Mouse (Mus musculus) layer of hippocampus, postnatal 10 days (tissue): ENCODE data around the gene Gucd1. TPM values are rescaled to one million over a fixed set of nuclear protein-coding genes. Genes with fewer than 3 reads are reported as not detected.
A peak's percentile ranks its signal among the peaks of the same experiment; 100 is the strongest.

Experiments
- DNase-seq, 2 experiments: peaks; one replicate each; pipeline ENCODE4 v3.0.0; 2021; ENCODE audit warnings: low spot score in 2 of 2
- total RNA-seq, 2 experiments: library from RNA; stranded (reverse); gene quantifications; 2 replicates each; pipeline ENCODE4 v1.2.3; 2021

The Gucd1 gene
- total RNA-seq, 2 experiments from 2014 or later, result 19.4 to 23.7 TPM

DNA sequence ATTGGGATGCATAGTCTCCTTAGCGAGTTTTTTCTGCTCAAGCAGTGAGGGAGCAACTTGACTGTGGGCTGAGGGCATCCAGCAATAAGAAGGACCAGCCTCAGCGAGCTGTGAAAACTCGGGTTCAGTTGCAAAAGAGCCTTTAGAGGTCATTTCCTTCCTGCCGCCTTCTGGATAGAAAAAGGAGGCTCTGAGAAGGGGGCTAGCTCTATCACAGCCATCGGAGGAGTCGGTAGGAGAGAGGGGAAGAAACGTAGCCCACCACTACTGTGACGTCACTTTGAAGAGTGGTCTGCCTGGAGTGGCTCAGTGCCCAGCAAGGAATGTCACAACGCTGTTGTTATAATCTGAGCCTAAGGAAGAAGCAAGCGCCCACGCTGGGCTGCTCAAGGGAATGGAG lies 190.7 kb downstream of the Gucd1 start:
- no peak for DNase-seq

DNA sequence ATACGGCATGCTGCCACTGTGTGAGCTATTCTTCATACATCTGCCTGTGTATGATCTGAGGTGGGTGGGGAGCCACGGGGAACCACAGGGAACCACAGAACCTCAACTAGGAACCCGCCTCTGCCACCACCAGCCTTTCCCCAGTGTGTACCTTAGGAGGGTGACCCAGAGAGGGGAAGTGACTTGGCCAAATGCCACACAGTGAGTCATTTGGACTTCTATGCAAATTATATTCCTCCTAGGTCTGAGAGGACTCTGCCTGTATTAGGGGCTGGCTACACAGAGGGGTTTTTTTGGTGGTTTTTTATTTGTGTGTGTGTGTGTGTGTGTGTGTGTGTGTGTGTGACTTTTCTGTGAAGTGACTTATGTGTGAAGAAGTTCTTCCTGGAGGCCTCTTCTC lies 191.2 kb downstream of the Gucd1 start:
- DNase-seq, result no peak

DNA sequence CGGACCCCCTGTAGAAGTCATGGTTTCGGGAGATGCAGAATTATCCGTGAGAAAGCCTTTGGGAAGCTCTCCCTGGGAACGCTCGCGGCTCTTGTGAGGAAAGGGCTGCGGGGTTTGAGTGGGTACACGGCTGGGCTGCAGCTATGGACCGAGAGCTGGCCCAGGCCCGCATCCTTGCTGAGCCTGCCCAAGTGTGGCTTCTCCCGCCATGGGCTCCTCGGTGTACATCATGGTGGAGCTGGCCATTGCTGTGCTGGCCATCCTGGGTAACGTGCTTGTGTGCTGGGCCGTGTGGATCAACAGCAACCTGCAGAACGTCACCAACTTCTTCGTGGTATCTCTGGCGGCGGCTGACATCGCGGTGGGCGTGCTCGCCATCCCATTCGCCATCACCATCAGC lies 192.0 kb downstream of the Gucd1 start:
- DNase-seq, result no peak

DNA sequence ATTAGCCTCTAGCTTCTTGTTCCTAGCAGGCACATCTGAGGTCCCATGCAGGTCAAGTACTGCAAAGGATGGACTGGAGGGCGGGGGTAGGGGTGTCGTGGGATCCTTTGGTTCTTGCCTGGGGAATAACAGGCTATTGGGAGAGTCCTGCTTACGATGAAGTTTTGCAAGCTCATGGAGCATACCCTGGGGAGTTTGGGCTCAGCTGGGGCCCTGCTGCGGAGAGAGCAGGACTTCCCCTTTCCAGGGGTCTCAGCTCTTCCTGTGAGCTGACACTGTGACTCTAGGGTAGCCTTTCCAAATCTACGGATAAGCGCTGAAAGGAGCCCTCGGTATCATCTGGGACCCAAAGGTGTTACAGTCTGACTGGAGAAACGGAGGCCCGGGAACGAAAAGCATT lies 193.4 kb downstream of the Gucd1 start:
- no peak for DNase-seq

DNA sequence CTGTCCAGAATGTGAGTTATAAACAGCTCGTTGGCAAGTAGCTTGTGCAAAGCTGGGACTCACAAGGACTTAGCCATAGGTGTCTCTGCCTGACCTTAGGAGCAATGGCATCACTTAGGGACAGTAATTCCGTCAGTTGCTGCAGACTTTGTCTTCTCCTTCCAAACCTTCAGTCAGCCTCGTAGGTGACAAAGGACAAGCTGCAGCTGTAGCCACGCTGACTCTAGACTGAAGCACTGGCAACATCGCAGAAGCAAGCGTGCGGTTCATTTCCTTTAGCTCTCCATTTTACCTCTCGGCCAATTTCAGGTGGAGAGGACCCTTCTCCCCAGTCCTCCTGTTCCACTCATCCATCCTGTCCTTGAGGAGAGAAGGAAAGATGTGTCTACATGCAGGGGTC lies 193.8 kb downstream of the Gucd1 start:
- DNase-seq, result no peak

DNA sequence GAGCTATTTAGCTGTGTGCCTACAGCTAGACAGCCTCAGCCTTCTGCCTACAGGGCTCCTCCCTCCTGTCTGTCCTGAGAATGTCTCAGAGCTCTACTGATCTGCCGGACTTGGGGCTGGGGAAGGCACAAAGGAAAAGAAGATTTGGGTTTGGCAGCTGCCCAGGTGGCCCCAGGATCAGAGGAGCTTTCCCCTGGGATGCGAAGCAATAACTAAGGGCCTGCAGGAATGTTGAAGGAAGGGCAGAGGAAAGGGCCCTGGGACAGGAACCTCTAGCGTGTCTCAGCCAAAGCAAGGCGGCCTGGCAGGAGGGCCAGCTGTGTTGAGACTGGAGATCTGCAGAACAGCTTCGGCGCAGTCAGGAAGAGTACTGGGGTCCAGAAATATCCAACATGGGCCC lies 194.8 kb downstream of the Gucd1 start:
- DNase-seq, result no peak

DNA sequence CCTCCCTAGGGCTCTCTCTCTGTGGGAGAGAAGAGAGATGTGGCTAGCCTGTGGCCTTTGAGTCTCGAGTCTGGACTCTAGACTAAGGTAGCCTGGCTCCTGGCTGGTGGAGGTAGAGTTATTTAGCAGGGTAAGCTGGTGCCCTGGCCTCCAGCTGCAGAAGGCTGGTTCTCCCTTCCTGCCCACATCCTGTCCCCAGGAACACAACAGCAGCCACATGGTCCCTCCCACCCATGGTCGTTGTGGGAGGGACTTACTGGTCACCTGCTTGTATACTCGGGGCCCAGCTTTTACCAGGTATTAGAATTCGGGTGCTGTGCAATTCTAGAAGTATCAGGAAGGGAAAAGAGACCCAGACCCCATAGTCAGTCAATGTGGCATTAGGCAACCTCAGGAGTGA lies 197.5 kb downstream of the Gucd1 start:
- DNase-seq, result no peak

DNA sequence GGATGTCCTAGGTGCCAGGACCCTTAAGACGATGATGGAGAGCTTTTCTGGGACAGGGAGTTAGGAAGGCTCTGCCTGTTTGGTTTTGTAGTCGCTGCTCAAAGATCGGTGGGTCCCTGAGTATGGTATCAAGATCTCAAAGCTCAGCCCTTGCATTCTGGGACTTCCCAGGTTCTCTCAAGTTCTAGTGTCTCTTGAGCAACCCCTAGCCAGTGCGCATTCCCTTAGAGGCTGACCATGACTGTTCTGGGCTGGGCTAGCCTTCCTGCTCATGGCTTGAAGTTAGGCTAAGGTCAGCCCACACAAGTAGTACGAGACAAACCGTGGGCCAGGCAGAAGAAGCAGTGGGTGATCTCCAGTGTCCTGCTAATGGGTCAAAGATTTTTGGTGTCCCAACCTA lies 199.6 kb downstream of the Gucd1 start:
- DNase-seq, result no peak

DNA sequence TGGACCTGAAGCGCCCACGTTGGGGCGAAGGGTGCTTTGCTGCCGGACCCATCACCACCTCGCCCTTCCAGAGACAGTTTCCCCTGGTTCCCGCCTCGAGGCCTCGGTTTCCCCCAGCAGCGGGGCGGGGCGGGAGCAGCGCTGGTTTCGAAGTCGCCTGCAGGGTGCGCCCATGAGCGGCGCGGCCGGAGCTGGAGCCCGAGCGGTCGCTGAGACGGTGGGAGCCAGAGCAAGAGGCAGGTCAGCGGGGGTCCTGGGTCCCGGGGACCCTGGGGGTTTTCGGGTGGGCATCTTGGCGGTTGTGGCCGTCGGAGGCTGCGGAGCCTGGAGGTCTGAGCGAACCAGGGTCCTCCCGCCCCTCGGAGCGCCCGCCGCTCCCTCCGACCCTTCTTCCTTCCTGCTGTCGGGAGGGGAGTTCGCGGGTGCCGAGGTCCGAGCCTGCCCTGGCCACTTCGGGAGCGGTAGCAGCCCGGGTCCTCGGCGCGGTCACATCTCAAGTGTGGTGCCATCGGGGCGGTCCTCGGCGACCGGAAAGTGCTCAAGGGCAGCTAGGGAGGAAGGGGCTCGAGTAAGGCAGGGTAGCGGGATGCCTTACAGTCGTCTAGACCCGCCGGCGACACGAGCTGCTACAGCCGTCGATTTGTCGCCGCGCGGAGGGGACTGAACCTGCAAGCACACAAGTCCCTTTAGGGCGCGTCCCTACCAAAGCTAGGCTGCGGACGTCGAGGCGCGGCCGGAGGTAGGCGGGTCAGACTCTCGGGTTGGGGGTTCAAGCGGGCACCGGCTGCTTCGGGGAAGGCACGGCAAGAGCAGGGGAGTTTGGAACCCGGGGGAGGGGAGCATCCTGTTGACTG lies 200.6 kb downstream of the Gucd1 start:
- peak; percentile 73 to 80 for DNase-seq

DNA sequence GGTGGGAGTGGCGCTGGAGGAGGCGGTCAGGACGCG lies 201.1 kb downstream of the Gucd1 start, which contains the start of gene Adora2a:
TSS of gene Adora2a (plus strand) at position 6 of the 36 bp plus-strand sequence.
- DNase-seq, result no peak

DNA sequence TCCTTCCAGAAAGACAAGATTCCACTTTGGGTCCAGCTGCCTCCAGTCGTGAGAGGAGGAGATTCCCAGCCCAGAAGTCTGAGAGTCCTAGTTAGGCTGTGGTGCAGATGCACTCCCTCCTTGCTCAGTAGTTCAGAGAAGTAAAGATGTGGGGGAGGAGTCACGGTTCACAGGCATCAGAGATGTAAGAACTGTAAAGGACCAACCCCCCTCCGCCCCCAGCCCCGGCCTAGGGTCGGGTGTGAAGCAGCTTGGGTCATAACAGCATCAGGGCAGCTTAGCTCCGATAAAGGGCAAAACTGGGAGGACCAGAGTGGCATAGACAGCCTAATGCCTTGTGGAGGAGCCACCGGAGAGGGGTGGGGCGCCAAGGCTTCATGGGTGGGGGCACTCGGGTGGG lies 201.3 kb downstream of the Gucd1 start:
- no peak for DNase-seq

DNA sequence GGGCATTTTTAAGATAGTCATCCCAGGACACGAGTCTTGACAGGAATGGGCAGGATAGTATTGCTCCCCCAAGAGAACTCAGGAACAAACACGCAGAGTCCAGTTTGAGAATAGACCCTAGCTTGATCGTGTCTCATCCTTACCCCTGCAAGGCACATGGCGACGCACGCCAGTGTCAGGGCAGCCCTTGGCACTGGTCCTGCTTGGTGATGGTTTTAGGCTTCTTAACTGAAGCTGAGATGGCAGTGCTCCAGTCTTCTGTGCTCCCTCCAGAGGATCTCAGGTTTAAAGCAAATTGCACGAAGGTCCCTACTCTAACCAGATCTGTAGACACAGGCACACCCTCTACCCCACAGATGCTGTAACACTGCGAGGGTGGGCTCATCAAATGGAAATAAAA lies 202.0 kb downstream of the Gucd1 start:
- peak in 1 of 2 experiments; percentile 39 for DNase-seq

DNA sequence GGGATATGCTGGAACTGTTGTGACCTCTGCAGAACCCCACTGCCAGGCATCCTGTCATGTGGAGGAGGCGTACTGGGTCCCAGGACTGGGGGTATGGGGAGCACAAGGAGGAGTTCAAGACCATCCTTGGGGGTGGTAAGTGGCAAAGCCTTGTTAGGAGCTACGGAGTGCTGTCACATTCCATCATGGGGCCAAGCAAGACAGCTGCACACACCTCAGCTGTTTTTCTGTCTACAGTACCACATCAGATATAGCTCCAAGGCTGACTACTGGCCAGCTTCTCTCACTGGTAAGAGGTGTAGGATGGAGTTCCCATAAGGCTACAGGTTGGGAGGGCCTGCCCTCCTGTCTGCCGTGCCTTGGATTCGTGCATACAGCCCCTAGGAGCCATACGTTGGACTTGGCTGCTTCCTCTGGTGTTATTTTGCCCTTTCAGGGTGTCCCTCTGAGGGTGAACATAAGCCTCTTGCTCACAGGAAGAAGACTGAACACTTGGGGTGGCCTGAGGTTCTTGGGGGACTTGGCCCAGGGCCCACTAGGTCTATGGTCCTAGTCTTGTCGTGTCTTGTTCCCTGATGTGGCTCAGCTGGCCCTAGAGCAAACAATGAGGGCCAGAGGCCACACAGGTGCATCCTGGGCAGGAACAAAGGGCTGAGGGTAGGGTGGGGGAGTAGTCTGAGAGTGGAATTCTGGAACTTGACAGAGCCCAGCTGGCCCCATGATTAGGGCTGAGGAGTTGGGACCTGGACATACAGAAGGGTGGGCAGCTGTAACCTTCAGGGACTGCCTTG lies 203.4 kb downstream of the Gucd1 start:
- DNase-seq, result no peak

DNA sequence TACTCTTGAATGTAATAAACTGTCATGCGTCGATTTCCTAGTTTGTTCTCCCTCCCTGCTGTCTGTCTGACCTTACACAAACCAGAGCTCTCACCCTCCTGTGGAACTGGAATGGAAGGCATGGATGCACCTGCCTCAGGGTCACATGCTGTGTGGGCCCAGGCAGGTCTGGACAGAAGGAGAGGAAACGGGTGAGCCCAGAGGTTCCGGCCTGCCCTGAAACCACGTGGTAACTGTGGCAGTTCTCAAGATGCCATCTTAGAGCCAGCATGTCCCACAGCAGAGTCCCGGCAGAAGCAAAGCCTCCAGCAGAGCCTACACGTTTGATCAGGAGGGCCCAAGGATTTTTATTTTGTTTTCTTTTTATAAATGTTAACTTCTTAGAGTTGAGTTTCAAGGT lies 205.4 kb downstream of the Gucd1 start:
- no peak for DNase-seq

DNA sequence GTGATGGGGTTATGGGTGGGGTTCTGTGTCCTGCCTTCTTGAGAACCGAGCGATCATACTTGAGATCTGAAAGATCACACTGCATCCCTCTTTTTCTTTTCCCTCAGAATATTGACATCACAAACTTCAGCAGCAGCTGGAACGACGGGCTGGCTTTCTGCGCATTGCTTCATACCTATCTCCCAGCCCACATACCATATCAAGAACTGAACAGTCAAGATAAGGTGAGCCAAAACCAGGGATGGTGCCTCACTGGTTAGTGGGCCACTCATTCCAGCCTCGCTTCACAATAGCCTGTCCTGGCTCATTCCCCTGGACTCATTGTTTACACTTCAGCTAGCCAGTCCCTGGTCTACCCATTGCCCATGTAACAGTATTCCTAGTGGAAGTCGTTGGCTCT lies 210.6 kb downstream of the Gucd1 start:
- DNase-seq, result no peak

DNA sequence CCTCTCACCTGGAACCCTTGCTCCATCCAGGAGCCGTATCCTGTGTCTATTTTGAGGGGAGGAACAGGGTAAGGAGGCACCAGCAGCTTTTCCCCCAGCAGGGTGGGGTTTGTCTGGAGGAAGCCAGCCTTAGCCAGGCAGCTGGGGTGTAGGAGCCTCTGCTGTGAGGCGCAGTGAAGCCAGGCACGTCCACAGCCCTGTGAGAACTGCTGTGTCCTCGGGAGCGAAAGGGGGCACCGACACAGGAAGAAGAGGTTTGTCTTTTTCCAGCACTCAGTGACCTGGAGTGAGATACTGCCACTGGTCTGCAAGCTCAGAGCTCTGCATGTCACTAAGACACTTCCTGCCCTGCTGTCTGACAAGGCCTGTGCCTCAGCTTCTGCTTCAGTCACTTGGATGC lies 213.4 kb downstream of the Gucd1 start:
- no peak for DNase-seq

DNA sequence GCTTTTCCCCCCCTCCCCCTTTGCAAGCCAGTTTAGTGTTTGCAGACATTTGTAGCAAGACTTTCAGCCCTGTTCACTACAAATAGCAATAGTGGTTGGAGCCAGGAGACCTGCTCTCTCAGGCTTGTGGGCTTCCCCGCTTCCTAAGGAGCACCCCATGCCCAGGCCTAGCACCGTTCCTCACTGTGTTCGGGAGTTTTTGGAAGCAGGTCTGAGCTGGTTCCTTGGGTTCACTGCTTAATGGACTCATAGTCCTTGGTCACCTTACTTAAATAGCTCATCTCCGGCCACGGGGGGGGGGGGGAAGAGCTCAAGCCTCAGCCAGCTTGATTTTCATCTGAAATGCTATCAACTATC lies 213.7 kb downstream of the Gucd1 start:
- DNase-seq, result peak in 1 of 2 experiments; percentile 24

DNA sequence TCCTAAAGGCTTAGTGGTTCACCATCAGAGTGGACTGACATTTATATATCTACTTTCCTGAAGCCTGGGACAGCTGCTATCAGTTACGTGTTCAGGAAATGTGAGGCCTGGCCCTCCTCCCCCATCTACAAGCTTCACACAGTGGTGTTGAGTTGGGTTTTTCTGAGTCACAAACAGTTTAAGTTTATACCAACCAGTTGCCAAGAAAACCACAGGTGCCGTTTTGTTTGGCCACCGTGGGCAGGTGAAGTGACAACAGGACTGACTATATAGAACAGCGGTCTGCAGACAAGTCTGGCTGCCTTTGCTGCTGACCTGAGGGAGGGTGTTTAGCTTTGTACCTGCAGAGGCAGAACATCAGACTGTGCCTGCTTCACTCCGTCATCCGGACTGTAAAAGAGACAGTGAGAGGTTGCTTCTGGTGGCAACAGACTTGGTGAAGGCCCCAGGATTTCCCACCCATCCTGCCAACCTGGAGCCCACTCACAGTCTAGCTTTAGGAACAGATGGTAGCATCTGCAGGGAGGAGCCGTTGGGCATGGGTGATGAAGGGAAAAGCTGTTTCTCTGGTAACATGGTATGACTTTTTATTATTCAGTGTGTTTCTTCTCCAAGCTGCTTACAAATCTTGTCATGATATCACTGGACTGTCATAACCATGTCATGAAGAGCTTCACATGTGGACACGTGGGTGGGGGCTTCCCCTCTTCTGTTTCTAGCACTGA lies 214.3 kb downstream of the Gucd1 start:
- DNase-seq, result peak; percentile 62 to 63

DNA sequence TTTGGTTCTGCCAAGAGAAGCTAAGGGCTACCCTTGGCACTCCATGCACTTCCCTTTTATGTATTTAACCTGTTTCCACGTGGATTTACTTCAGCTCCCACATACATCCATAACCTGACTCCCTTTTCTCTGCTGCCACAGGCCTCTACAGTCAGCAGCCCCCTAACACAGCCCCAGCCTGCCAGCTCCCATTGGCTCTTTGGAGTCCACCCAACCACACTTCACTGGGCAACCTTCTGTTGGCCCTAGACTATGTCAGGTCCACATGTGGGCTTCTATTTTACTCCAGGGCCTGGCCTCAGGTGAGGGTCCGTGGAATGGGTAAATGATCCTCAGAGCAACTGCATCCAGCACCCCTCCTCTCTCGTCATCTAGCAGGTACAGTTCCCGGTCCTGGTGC lies 215.2 kb downstream of the Gucd1 start:
- no peak for DNase-seq

DNA sequence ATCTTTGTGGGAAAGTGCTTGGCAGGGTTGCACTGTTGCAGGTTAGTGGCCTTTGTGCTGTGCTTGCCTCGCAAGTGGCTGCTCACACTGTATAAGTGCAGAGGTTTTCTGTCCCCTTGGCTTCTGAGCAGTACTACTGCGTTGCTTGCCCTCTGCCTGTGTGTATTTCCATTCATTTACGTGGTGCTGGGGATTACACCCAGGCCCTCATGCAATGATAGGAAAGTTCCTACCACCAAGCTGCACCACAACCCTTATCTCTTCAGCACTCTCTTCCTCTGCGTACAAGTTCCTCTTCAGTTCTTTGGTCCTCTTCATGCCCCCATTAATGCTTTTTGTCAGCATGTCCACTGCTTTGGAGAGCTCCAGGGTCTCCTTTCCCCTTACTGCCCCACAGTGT lies 215.8 kb downstream of the Gucd1 start:
- no peak for DNase-seq

DNA sequence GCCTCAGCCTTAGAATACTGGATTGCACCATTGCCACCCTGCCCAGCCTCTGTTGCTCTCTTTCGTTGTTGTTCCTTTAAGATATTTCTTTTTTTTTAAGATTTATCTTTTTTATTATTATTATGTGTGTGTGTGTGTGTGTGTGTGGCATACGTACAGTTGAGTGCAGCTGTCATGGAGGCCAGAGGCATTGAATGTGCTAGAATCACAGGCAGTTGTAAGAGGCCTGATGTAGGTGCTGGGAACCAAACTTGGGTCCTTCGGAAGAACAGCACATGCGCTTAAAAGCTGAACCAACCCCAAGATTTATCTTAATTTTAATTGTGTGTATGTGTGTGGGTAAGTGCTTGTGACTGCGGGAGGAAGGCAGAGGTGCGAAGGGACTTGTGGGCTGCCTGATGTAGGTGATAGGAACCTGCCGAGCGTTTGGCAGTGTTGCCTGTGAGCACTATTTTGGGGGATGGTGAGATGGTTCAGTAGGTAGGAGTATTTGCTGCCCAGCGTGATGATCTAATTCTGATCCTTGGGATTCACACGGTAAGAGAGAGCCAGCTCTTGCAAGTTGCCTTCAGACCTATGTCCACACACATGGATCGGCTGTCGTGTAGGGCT lies 216.5 kb downstream of the Gucd1 start:
- DNase-seq, result no peak
